Mouse (Mus musculus): ENCODE results near the gene Kcnh6.

GRCm38 (mm10) chr11:106005970-106006369 is 2.0 kb upstream of the Kcnh6 start:
- TF ChIP-seq POLR2A (IDR thresholded peaks at IDR 0.05; ENCODE audit: borderline replicate concordance, extremely low read depth, insufficient read depth, insufficient read length, poor library complexity, severe bottlenecking): no peak
- no peak for TF ChIP-seq CTCF (IDR thresholded peaks at IDR 0.05; ENCODE audit: borderline replicate concordance, extremely low read depth, insufficient read depth, insufficient read length)

Measured in brain, embryonic 14.5 days (tissue).